Mouse (Mus musculus) c-Kit-negative CD71-positive TER-119-positive erythroid progenitor cells, embryonic 14.5 days (primary cell): ENCODE data around the gene Prr5l.

Experiments
- DNase-seq: peaks from one replicate; pipeline ENCODE4 v3.0.0-alpha.2; 2013; ENCODE audit warnings: low read depth, low spot score

Gene Prr5l

GRCm38 (mm10) chr2:101882998-101883397, at the start of gene Prr5l:
Gene Prr5l, minus strand, starts transcription at chr2:101883027.
- DNase-seq, result no peak

DNA sequence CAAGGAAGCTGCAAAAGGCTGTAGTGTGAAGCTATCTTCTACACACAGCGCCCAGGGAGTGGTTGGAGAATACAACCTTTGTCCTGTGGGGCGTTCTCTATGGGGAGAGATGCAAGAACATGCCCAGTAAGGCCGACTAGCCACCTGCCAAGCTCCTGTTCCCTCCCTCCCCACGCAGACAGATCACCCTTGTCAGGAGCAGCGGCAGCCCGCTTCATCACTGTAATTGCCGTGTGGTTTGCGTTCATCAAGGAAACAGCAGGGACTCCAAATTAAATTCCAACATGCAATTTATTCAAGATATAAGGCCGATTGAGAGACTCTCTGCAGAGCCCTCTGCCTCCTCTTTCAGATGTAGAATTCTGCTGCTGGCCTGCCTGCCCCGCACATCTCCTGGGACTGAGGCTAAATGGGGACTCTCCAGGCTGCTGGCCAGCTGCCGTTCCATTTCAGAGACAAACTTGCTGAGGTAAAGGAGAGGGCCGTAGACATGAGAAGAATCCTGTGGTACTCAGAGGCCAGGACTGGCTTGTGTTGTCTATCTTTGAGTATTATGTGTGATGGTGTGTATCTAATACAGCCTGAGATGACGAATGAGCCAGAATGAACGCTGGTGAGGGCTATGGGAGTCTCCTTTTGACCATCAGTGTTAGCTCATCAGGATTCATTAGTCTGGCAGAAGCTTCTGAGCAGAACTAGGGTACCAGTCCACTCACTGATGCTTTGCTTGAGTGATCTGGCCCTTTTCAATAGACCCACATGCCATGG, 49.5 kb upstream of the Prr5l start:
- no peak for DNase-seq

- no peak for DNase-seq
Observed at GRCm38 (mm10) chr2:101925591-101926188, 42.9 kb upstream of the Prr5l start.

DNA sequence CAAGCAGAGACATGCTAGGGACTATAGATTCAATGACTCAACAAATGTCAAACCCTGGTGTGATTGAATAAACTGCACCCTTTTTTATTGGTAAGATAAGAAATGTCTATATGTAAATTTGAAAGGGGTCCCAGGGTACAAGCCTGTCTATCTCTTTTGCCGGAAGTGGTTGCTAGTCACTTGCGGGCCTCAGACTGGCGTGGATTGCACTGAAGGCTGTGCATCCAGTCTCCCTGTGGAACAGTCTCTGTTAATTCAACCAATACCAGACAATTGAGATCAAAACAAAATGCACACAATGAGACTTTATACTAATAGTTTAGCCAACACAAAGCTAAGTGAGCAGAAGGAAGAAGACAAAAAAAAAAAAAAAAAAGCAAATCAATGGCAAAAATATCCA, 42.4 kb upstream of the Prr5l start:
- no peak for DNase-seq

DNA sequence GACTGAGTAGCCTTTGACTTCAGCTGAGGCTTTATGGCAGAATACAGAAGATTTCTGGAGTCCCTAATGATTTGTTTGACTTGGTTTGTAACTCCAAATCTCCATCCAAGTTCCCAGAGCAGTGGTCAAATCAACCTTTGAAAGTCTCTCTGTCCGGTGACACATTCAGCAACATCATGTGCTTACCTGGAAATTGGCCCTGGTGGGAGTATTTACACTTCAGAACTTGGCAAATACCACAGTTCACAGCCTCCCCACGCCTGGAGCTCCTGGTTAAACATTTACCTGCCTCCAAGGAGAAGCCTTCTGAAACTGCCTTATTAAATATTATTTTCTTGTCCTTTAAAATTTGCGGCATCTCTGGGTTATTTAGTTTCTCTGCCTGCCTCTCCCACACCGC, 40.4 kb upstream of the Prr5l start:
- no peak for DNase-seq

- no peak for DNase-seq
Observed at GRCm38 (mm10) chr2:101922302-101922701, 39.5 kb upstream of the Prr5l start.

DNA sequence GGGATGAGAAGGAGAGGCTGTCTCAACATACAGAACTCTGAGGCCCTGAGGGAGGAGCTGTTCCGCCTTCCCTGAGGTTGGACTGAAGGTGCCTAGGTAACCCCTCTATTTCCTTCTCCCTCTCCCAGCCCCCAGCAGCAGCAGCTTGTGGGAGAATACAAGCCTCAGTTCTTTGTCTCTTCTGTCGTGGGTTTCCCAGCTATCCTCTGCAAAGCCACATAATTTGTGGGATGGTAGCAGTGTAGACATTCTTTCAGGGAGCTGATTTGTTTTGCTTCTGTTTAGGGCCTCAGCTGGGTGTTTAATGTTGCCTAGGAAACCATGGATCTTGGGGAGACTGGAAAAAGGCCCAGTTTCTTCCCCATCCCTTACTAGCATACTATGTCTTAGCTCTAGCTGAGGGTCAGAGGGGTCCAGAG, 37.3 kb upstream of the Prr5l start:
- no peak for DNase-seq

GRCm38 (mm10) chr2:101918518-101918917, 35.7 kb upstream of the Prr5l start:
- DNase-seq, result no peak

DNA sequence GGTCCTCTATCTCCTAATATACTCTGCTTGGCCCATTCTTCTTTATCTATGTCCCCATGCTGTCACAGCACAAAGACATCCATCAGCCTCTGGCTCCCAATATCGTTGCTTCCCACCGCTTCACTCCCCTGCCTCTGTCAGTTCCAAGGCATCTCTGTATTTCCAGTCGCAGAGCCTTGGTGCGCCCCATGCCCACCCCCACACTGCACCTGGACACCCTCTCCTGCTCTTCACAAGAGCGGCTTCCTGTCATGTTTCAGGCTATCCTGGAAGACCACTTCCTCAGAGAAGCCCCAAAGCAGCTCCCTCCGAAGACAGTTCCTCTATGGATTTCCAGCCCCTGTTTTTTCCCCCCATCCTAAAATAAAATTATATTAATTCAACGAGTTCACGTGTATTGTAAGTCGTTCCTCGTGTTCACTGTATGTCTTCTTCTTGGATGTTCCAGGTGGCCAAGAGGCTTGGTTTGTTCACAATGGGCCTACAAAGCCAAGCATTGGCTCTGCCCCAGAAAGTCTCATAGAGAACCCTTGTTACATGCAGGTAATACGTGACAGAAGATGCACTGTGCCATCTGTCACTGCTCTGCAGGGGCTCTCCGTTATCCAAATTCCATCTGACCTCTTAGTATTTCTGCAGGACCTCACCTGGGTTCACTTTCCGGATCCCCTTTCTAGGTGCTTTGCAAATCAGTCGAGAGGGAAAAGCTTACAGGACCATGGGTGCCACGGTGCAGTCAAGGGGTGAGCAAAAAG, 26.7 kb upstream of the Prr5l start:
- no peak for DNase-seq

- DNase-seq, result no peak
Observed at GRCm38 (mm10) chr2:101908773-101909172, 25.9 kb upstream of the Prr5l start.

- DNase-seq, result no peak
Observed at GRCm38 (mm10) chr2:101907386-101908022, 24.7 kb upstream of the Prr5l start.

GRCm38 (mm10) chr2:101906379-101906690, 23.5 kb upstream of the Prr5l start:
- DNase-seq, result no peak

- no peak for DNase-seq
Observed at GRCm38 (mm10) chr2:101905534-101906378, 22.9 kb upstream of the Prr5l start.

GRCm38 (mm10) chr2:101902196-101902595, 19.4 kb upstream of the Prr5l start:
- DNase-seq, result no peak

- no peak for DNase-seq
Observed at GRCm38 (mm10) chr2:101896425-101897204, 13.8 kb upstream of the Prr5l start.

GRCm38 (mm10) chr2:101894126-101894525, 11.3 kb upstream of the Prr5l start:
- DNase-seq, result no peak

DNA sequence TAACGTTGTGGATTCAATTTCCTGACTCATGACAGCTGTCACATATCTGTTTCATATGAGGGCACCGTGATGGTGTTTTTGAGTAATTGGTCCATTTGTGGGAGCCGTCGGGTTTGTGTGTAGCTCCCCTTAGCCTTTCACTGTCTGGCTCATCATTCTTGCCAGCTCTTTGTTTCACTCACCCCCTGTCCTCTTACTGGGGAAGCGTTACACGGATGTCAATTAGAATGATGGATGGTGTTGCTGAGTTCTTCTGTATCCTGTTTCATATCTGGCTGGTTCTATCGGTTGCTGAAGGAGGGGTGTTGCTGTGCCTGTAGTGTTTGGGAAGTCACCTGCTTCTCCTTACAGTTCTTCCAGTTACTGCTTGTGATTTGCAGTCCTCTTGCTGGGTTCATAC, 8.3 kb upstream of the Prr5l start:
- no peak for DNase-seq

- DNase-seq, result no peak
Observed at GRCm38 (mm10) chr2:101888886-101889285, 6.1 kb upstream of the Prr5l start.

DNA sequence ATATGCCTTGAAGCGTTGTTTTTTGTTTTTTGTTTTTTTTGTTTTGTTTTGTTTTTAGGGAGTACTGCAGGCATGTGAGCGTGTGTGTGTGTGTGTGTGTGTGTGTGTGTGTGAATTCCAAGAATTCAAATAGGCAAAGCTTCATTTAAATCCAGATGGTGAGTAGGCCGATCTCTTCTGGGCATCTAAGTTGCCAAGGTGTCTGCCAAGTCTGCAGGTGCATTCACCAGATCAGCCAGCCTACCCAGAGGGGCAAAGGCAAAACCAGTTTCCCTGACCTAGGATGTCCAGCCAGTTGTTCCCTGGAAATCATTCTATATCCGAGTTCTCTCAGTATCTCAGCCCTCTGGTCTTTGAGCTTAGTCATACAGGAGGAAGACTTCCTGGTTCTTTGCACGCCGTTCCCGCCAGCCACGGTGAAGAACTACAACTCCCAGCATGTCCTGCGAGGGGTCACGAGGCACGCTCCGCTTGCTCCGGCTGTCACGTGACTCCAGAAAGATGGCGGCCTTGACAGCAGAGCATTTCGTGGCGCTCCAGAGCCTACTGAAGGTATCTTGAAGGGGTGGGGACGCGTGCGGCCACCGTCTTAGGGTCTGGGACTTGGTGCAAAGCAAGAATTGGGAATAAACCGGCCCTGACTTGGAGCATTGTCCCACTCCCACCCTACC, 3.1 kb upstream of the Prr5l start, which contains the start of gene Commd9:
Gene Commd9 (plus strand): TSS at position 480 of the 671 bp plus-strand sequence.
- DNase-seq, result peak; percentile 79

- no peak for DNase-seq
Observed at GRCm38 (mm10) chr2:101884286-101884685, 1.5 kb upstream of the Prr5l start.
